Mouse (Mus musculus): Measurements from ENCODE around the gene 1810013L24Rik. TPM values are rescaled to one million over a fixed set of nuclear protein-coding genes. Genes with fewer than 3 reads are reported as not detected.

Gene 1810013L24Rik
- polyA plus RNA-seq, 1 experiment from 2014 or later: 32.3 TPM

- no peaks in the 10 kb centered on the region for H3K9me3 ChIP-seq
- no peak for ATAC-seq (ENCODE audit: insufficient number of reproducible peaks, insufficient read depth, low FRiP score, low TSS enrichment)
Measured at GRCm38 (mm10) chr16:8810399-8811127, 19.3 kb upstream of the 1810013L24Rik start.

GRCm38 (mm10) chr16:8817872-8818271 lies 12.0 kb upstream of the 1810013L24Rik start:
- Histone ChIP-seq H3K9ac (no peak overlapping the region), H3K27me3 (no peaks in the 10 kb centered on the region), H3K27ac (no peak overlapping the region), H3K9me3 (no peaks in the 10 kb centered on the region), H3K36me3 (no peaks in the 10 kb centered on the region), H3K4me2 (replicated peaks) (no peak overlapping the region), H3K4me3 (no peak overlapping the region), H3K4me1 (no peaks in the 10 kb centered on the region)
- ATAC-seq (ENCODE audit: insufficient number of reproducible peaks, insufficient read depth, low FRiP score, low TSS enrichment): no peak
- 72% methylated on average over 4 of the region's 4 CpGs for WGBS

More at GRCm38 (mm10) chr16:8810399-8811127, 19.3 kb upstream of the 1810013L24Rik start:
- no peaks in the 10 kb centered on the region for H3K27me3 ChIP-seq
- H3K9ac ChIP-seq: no peak overlapping the region
- no peaks in the 10 kb centered on the region for H3K4me1 ChIP-seq
- no peak overlapping the region for H3K4me2 ChIP-seq (replicated peaks)
- no peaks in the 10 kb centered on the region for H3K36me3 ChIP-seq
- 89% methylated on average over 14 of the region's 14 CpGs for WGBS
- no peak overlapping the region for H3K27ac ChIP-seq
- no peak overlapping the region for H3K4me3 ChIP-seq

- Histone ChIP-seq H3K9ac (no peak overlapping the region), H3K4me2 (replicated peaks) (no peak overlapping the region), H3K27me3 (no peaks in the 10 kb centered on the region), H3K4me1 (no peaks in the 10 kb centered on the region), H3K27ac (no peak overlapping the region), H3K36me3 (no peaks in the 10 kb centered on the region), H3K9me3 (no peaks in the 10 kb centered on the region), H3K4me3 (no peak overlapping the region)
- no peak for ATAC-seq (ENCODE audit: insufficient number of reproducible peaks, insufficient read depth, low FRiP score, low TSS enrichment)
- WGBS: 87% methylated on average over 1 of the region's 1 CpGs
Measured at GRCm38 (mm10) chr16:8821429-8821828, 8.5 kb upstream of the 1810013L24Rik start.

DNA sequence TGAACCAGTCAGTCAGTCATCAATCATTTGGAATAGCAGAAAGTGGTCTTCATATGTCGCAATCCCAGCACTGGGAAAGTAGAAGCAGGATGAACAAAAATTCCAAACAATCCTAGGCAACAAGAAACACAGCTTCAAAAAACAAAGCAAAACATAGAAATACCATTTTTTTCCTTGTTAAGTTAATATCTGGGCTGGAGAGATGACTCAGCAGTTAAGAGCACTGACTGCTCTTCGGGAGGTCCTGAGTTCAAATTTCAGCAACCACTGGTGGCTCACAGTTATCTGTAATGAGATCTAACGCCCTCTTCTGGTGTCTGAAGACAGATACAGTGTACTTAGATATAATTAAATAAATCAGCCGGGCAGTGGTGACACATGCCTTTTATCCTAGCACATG lies 7.3 kb upstream of the 1810013L24Rik start:
- 77% methylated on average over 4 of the region's 4 CpGs for WGBS
- Histone ChIP-seq H3K9me3 (no peaks in the 10 kb centered on the region), H3K27ac (no peak overlapping the region), H3K9ac (no peak overlapping the region), H3K4me2 (replicated peaks) (no peak overlapping the region), H3K27me3 (no peaks in the 10 kb centered on the region), H3K36me3 (no peaks in the 10 kb centered on the region), H3K4me3 (no peak overlapping the region), H3K4me1 (no peaks in the 10 kb centered on the region)
- ATAC-seq (ENCODE audit: insufficient number of reproducible peaks, insufficient read depth, low FRiP score, low TSS enrichment): no peak

DNA sequence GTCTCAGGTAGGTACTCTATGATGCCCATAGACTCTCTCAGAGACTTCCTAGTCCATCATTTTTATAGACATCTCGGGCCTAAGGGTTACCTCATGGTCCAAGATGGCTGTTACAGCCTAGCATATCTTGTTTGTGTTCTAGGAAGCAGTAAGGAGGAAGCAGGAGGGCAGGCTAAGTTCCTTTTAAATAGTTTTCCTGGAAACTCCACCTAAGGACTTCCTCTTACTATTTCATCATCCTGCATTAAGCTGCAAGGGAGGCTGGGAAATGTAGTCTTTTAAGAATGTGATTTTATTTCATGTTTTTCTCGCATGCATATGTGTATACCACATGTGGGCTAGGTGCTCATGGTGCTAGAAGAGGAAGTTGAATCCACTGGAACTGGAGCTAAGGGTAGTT lies 6.2 kb upstream of the 1810013L24Rik start:
- H3K4me3 ChIP-seq: no peak overlapping the region
- H3K36me3 ChIP-seq: no peaks in the 10 kb centered on the region
- H3K27me3 ChIP-seq: no peaks in the 10 kb centered on the region
- H3K27ac ChIP-seq: no peak overlapping the region
- H3K9me3 ChIP-seq: no peaks in the 10 kb centered on the region
- no peak overlapping the region for H3K9ac ChIP-seq
- no peak for ATAC-seq (ENCODE audit: insufficient number of reproducible peaks, insufficient read depth, low FRiP score, low TSS enrichment)
- H3K4me2 ChIP-seq (replicated peaks): no peak overlapping the region
- no peaks in the 10 kb centered on the region for H3K4me1 ChIP-seq
- WGBS: 67% methylated on average over 2 of the region's 2 CpGs

DNA sequence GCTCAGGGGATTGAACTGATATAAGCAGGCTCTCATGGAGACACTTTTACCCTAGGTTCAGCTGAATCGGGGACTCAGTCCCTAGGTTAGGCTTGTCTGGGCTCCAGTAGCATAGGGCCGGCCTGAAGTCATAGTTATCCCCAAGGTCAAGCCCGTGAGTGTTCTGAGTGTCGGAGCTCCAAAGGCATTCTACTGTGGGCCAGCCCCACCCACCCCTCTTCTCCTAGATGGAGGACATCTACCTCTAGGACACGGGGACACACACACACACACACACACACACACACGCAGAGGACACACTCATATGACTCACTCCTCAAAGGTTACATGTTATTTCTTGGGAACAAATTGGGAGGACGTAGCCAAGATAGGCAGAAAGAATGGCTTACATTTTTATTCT lies 2.5 kb upstream of the 1810013L24Rik start:
- Histone ChIP-seq H3K27me3 (no peaks in the 10 kb centered on the region), H3K4me1 (peaks cover 8% of the 10 kb centered on the region), H3K9me3 (no peaks in the 10 kb centered on the region), H3K4me3 (no peak overlapping the region), H3K27ac (no peak overlapping the region), H3K36me3 (no peaks in the 10 kb centered on the region), H3K9ac (no peak overlapping the region), H3K4me2 (replicated peaks) (no peak overlapping the region)
- ATAC-seq (ENCODE audit: insufficient number of reproducible peaks, insufficient read depth, low FRiP score, low TSS enrichment): no peak
- 86% methylated on average over 7 of the region's 7 CpGs for WGBS

GRCm38 (mm10) chr16:8828636-8829563 lies 1.0 kb upstream of the 1810013L24Rik start:
- 13% methylated on average over 33 of the region's 33 CpGs for WGBS
- H3K27ac ChIP-seq: peak overlapping the region; percentile 88
- H3K27me3 ChIP-seq: no peaks in the 10 kb centered on the region
- 0 out of 2 replicates have a peak, but pooled peaks cover 6% of the 10 kb centered on the region for H3K36me3 ChIP-seq
- H3K4me3 ChIP-seq: peak overlapping the region; percentile 98
- H3K9ac ChIP-seq: peak overlapping the region; percentile 65
- no peaks in the 10 kb centered on the region for H3K9me3 ChIP-seq
- H3K4me1 ChIP-seq: peaks cover 18% of the 10 kb centered on the region
- ATAC-seq (ENCODE audit: insufficient number of reproducible peaks, insufficient read depth, low FRiP score, low TSS enrichment): peak; percentile 35
- H3K4me2 ChIP-seq (replicated peaks): peak overlapping the region; percentile 94

DNA sequence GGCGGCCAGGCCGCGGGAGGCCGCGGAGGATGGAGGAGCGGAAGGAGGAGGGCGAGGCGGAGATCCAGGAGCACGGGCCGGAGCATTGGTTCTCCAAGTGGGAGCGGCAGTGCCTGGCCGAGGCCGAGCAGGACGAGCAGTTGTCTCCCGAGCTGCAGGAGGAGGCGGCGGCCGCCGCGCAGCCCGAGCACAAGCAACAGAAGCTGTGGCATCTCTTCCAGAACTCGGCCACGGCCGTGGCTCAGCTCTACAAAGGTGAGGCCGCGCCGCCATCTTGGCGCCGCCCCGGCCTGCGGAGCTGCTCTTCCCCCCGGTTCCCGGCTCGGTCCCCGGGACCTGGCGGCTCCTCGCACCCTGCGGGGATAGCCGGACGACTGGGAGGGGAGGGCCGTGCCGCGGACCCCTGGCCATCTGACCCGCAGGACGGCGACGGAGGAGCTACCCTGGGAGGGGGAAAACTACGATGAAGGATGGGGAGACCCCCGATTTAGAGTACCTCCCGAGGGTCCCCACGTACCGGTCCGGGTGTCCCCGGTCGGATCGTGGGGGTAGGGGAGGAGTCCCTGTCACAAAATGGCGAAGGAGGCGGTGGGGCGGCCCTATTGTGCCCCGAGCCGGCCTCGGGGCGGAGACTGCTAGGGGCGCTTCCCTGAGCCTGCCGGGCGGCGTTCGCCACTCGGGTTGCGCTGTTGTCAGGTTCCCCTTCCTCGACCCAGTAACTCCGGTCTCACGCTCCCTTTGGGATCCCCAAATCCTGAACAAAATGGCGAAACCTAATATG lies 721 bp downstream of the 1810013L24Rik start:
- peaks cover 9% of the 10 kb centered on the region; the same call in 1 of the 2 replicates for H3K36me3 ChIP-seq
- H3K4me2 ChIP-seq (replicated peaks): peak overlapping the region; percentile 94
- H3K4me1 ChIP-seq: peaks cover 23% of the 10 kb centered on the region
- under 1% methylated on average over 72 of the region's 74 CpGs for WGBS
- H3K9ac ChIP-seq: peak overlapping the region; percentile 92
- no peaks in the 10 kb centered on the region for H3K9me3 ChIP-seq
- ATAC-seq (ENCODE audit: insufficient number of reproducible peaks, insufficient read depth, low FRiP score, low TSS enrichment): peak; percentile 43
- peak overlapping the region; percentile 97 for H3K27ac ChIP-seq
- H3K4me3 ChIP-seq: peak overlapping the region; percentile 98
- no peaks in the 10 kb centered on the region for H3K27me3 ChIP-seq

- Histone ChIP-seq H3K4me2 (replicated peaks) (peak overlapping the region; percentile 94), H3K9me3 (no peaks in the 10 kb centered on the region), H3K27me3 (no peaks in the 10 kb centered on the region), H3K9ac (peak overlapping the region; percentile 92), H3K36me3 (peaks cover 9% of the 10 kb centered on the region; the same call in 1 of the 2 replicates), H3K27ac (peak overlapping the region; percentile 97), H3K4me3 (peak overlapping the region; percentile 98), H3K4me1 (peaks cover 23% of the 10 kb centered on the region)
- 2% methylated on average over 12 of the region's 12 CpGs for WGBS
- ATAC-seq (ENCODE audit: insufficient number of reproducible peaks, insufficient read depth, low FRiP score, low TSS enrichment): no peak
Measured at GRCm38 (mm10) chr16:8831241-8831640, 1.3 kb downstream of the 1810013L24Rik start.

DNA sequence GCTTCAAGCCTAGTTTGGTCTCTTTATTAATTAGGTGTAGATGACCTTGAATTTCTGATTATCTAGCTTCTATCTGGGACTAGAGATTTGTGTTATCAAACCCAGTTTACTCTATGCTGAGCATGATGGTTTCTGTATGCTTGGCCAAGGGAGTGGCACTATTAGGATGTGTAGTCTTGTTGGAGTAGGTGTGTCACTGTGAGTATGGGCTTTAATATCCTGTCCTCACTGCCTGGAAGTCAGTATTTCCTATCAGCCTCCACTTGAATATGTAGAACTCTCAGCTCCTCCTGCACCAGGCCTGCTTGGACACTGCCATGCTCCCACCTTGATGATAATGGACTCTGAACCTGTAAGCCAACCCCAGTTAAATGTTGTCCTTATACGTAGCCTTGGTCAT lies 7.0 kb downstream of the 1810013L24Rik start:
- peaks cover 18% of the 10 kb centered on the region for H3K4me1 ChIP-seq

GRCm38 (mm10) chr16:8837595-8837994 lies 7.7 kb downstream of the 1810013L24Rik start:
- Histone ChIP-seq H3K36me3 (peaks cover 40% of the 10 kb centered on the region), H3K4me3 (no peak overlapping the region), H3K4me2 (replicated peaks) (no peak overlapping the region), H3K4me1 (peaks cover 13% of the 10 kb centered on the region), H3K9me3 (no peaks in the 10 kb centered on the region), H3K27ac (no peak overlapping the region), H3K9ac (no peak overlapping the region), H3K27me3 (no peaks in the 10 kb centered on the region)
- 98% methylated on average over 1 of the region's 1 CpGs for WGBS
- no peak for ATAC-seq (ENCODE audit: insufficient number of reproducible peaks, insufficient read depth, low FRiP score, low TSS enrichment)

More for the DNA sequence above, 7.0 kb downstream of the 1810013L24Rik start:
- no peaks in the 10 kb centered on the region for H3K27me3 ChIP-seq
- no peaks in the 10 kb centered on the region for H3K9me3 ChIP-seq
- no peak overlapping the region for H3K4me3 ChIP-seq
- no peak overlapping the region for H3K9ac ChIP-seq
- H3K4me2 ChIP-seq (replicated peaks): no peak overlapping the region
- ATAC-seq (ENCODE audit: insufficient number of reproducible peaks, insufficient read depth, low FRiP score, low TSS enrichment): no peak
- H3K36me3 ChIP-seq: peaks cover 38% of the 10 kb centered on the region
- WGBS: 91% methylated on average over 1 of the region's 1 CpGs
- H3K27ac ChIP-seq: no peak overlapping the region
